Mouse (Mus musculus): ENCODE data around the gene Tspan3.

DNA sequence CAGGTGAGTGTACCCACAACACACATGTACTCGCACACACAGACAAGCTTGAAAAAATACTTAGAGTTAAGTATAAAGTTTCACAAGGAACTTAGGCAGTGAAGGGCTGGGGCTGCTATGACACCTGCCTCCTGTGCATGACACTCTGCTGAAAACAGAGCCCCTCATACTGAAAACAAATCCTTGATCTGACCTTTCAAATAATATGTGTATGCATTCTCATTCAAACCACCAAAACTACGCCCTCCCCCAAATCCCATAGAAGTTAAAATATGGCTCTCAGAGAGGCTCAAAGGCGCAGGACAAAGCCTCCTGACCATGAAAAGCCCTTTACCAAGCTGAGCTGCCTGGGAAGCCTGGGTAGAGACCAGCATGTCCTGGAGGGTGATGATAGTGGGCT lies 10.0 kb upstream of the Tspan3 start:
- no peak for TF ChIP-seq CTCF (IDR thresholded peaks at IDR 0.05; ENCODE audit: extremely low read depth, insufficient read length, insufficient replicate concordance, low read depth, low read length)
- TF ChIP-seq POLR2A (IDR thresholded peaks at IDR 0.05; ENCODE audit: low read depth, low read length) = no peak

Data from small intestine, adult 2 months (tissue).